Mouse (Mus musculus): ENCODE data around the gene Cd44. TPM values are rescaled to one million over a fixed set of nuclear protein-coding genes. Genes with fewer than 3 reads are reported as not detected.

The Cd44 gene
- polyA plus RNA-seq, 1 experiment from 2014 or later = 4.1 TPM

GRCm38 (mm10) chr2:102872436-102872835, 29.0 kb downstream of the Cd44 start:
- no peak for DNase-seq (ENCODE audit: low spot score)
- no peak overlapping the region for H3K27ac ChIP-seq (ENCODE audit: low read depth, low read length)
- WGBS = 85% methylated on average over 2 of the region's 2 CpGs

GRCm38 (mm10) chr2:102868444-102868843, 33.0 kb downstream of the Cd44 start:
- no peak overlapping the region for H3K27ac ChIP-seq (ENCODE audit: low read depth, low read length)
- no peaks in the 10 kb centered on the region for H3K9me3 ChIP-seq (ENCODE audit: control insufficient read depth, low read length)
- ATAC-seq (ENCODE audit: low FRiP score) (no peak), DNase-seq (ENCODE audit: low spot score) (no peak)
- no peaks in the 10 kb centered on the region for H3K4me1 ChIP-seq (replicated peaks; ENCODE audit: control insufficient read depth, insufficient read depth, low read length)
- H3K9ac ChIP-seq (ENCODE audit: low read depth, low read length) = no peak overlapping the region
- no peaks in the 10 kb centered on the region for H3K36me3 ChIP-seq (ENCODE audit: control insufficient read depth, insufficient read depth, low read length)
- no peaks in the 10 kb centered on the region for H3K27me3 ChIP-seq (ENCODE audit: control insufficient read depth, insufficient read depth, low read length)
- 79% methylated on average over 2 of the region's 2 CpGs for WGBS
- no peak overlapping the region for H3K4me2 ChIP-seq (replicated peaks; ENCODE audit: low read depth, low read length)
- H3K4me3 ChIP-seq (ENCODE audit: low read depth, low read length) = no peak overlapping the region

More at GRCm38 (mm10) chr2:102872436-102872835, 29.0 kb downstream of the Cd44 start:
- Histone ChIP-seq H3K36me3 (ENCODE audit: control insufficient read depth, insufficient read depth, low read length) (no peaks in the 10 kb centered on the region), H3K4me1 (replicated peaks; ENCODE audit: control insufficient read depth, insufficient read depth, low read length) (no peaks in the 10 kb centered on the region), H3K4me2 (replicated peaks; ENCODE audit: low read depth, low read length) (no peak overlapping the region), H3K9ac (ENCODE audit: low read depth, low read length) (no peak overlapping the region), H3K27me3 (ENCODE audit: control insufficient read depth, insufficient read depth, low read length) (no peaks in the 10 kb centered on the region), H3K4me3 (ENCODE audit: low read depth, low read length) (no peak overlapping the region), H3K9me3 (ENCODE audit: control insufficient read depth, low read length) (no peaks in the 10 kb centered on the region)
- no peak for ATAC-seq (ENCODE audit: low FRiP score)

- no peak for ATAC-seq (ENCODE audit: low FRiP score)
- no peaks in the 10 kb centered on the region for H3K27me3 ChIP-seq (ENCODE audit: control insufficient read depth, insufficient read depth, low read length)
- H3K4me1 ChIP-seq (replicated peaks; ENCODE audit: control insufficient read depth, insufficient read depth, low read length) = no peaks in the 10 kb centered on the region
- H3K36me3 ChIP-seq (ENCODE audit: control insufficient read depth, insufficient read depth, low read length) = no peaks in the 10 kb centered on the region
- H3K4me2 ChIP-seq (replicated peaks; ENCODE audit: low read depth, low read length) = no peak overlapping the region
- 60% methylated on average over 6 of the region's 6 CpGs for WGBS
- H3K9ac ChIP-seq (ENCODE audit: low read depth, low read length) = no peak overlapping the region
- no peak overlapping the region for H3K4me3 ChIP-seq (ENCODE audit: low read depth, low read length)
- no peak for DNase-seq (ENCODE audit: low spot score)
- H3K9me3 ChIP-seq (ENCODE audit: control insufficient read depth, low read length) = no peaks in the 10 kb centered on the region
- no peak overlapping the region for H3K27ac ChIP-seq (ENCODE audit: low read depth, low read length)
Observed at GRCm38 (mm10) chr2:102867396-102868088, 33.9 kb downstream of the Cd44 start.

- H3K4me1 ChIP-seq (replicated peaks; ENCODE audit: control insufficient read depth, insufficient read depth, low read length) = no peaks in the 10 kb centered on the region
- H3K9me3 ChIP-seq (ENCODE audit: control insufficient read depth, low read length) = no peaks in the 10 kb centered on the region
- no peak overlapping the region for H3K4me3 ChIP-seq (ENCODE audit: low read depth, low read length)
- no peak overlapping the region for H3K27ac ChIP-seq (ENCODE audit: low read depth, low read length)
- WGBS = 67% methylated on average over 1 of the region's 1 CpGs
- ATAC-seq (ENCODE audit: low FRiP score) (no peak), DNase-seq (ENCODE audit: low spot score) (no peak)
- H3K27me3 ChIP-seq (ENCODE audit: control insufficient read depth, insufficient read depth, low read length) = no peaks in the 10 kb centered on the region
- H3K4me2 ChIP-seq (replicated peaks; ENCODE audit: low read depth, low read length) = no peak overlapping the region
- no peak overlapping the region for H3K9ac ChIP-seq (ENCODE audit: low read depth, low read length)
- H3K36me3 ChIP-seq (ENCODE audit: control insufficient read depth, insufficient read depth, low read length) = no peaks in the 10 kb centered on the region
Observed at GRCm38 (mm10) chr2:102866594-102866993, 34.9 kb downstream of the Cd44 start.

- no peak overlapping the region for H3K9ac ChIP-seq (ENCODE audit: low read depth, low read length)
- WGBS = 91% methylated on average over 8 of the region's 8 CpGs
- H3K9me3 ChIP-seq (ENCODE audit: control insufficient read depth, low read length) = no peaks in the 10 kb centered on the region
- no peaks in the 10 kb centered on the region for H3K36me3 ChIP-seq (ENCODE audit: control insufficient read depth, insufficient read depth, low read length)
- H3K27ac ChIP-seq (ENCODE audit: low read depth, low read length) = no peak overlapping the region
- H3K4me1 ChIP-seq (replicated peaks; ENCODE audit: control insufficient read depth, insufficient read depth, low read length) = no peaks in the 10 kb centered on the region
- ATAC-seq (ENCODE audit: low FRiP score) (no peak), DNase-seq (ENCODE audit: low spot score) (no peak)
- no peak overlapping the region for H3K4me2 ChIP-seq (replicated peaks; ENCODE audit: low read depth, low read length)
- no peak overlapping the region for H3K4me3 ChIP-seq (ENCODE audit: low read depth, low read length)
- no peaks in the 10 kb centered on the region for H3K27me3 ChIP-seq (ENCODE audit: control insufficient read depth, insufficient read depth, low read length)
Observed at GRCm38 (mm10) chr2:102865354-102865752, 36.1 kb downstream of the Cd44 start.

GRCm38 (mm10) chr2:102864695-102865353, 36.6 kb downstream of the Cd44 start:
- no peak for DNase-seq (ENCODE audit: low spot score)
- no peak overlapping the region for H3K4me3 ChIP-seq (ENCODE audit: low read depth, low read length)
- H3K9me3 ChIP-seq (ENCODE audit: control insufficient read depth, low read length) = no peaks in the 10 kb centered on the region
- ATAC-seq (ENCODE audit: low FRiP score) = no peak
- WGBS = 87% methylated on average over 6 of the region's 6 CpGs
- no peak overlapping the region for H3K4me2 ChIP-seq (replicated peaks; ENCODE audit: low read depth, low read length)
- H3K27me3 ChIP-seq (ENCODE audit: control insufficient read depth, insufficient read depth, low read length) = no peaks in the 10 kb centered on the region
- no peak overlapping the region for H3K9ac ChIP-seq (ENCODE audit: low read depth, low read length)
- H3K36me3 ChIP-seq (ENCODE audit: control insufficient read depth, insufficient read depth, low read length) = no peaks in the 10 kb centered on the region
- no peak overlapping the region for H3K27ac ChIP-seq (ENCODE audit: low read depth, low read length)
- no peaks in the 10 kb centered on the region for H3K4me1 ChIP-seq (replicated peaks; ENCODE audit: control insufficient read depth, insufficient read depth, low read length)

GRCm38 (mm10) chr2:102864036-102864435, 37.4 kb downstream of the Cd44 start:
- Histone ChIP-seq H3K27me3 (ENCODE audit: control insufficient read depth, insufficient read depth, low read length) (no peaks in the 10 kb centered on the region), H3K9me3 (ENCODE audit: control insufficient read depth, low read length) (no peaks in the 10 kb centered on the region), H3K36me3 (ENCODE audit: control insufficient read depth, insufficient read depth, low read length) (no peaks in the 10 kb centered on the region), H3K9ac (ENCODE audit: low read depth, low read length) (no peak overlapping the region), H3K4me3 (ENCODE audit: low read depth, low read length) (no peak overlapping the region), H3K27ac (ENCODE audit: low read depth, low read length) (no peak overlapping the region), H3K4me1 (replicated peaks; ENCODE audit: control insufficient read depth, insufficient read depth, low read length) (no peaks in the 10 kb centered on the region), H3K4me2 (replicated peaks; ENCODE audit: low read depth, low read length) (no peak overlapping the region)
- DNase-seq (ENCODE audit: low spot score) (no peak), ATAC-seq (ENCODE audit: low FRiP score) (no peak)
- 91% methylated on average over 4 of the region's 4 CpGs for WGBS

GRCm38 (mm10) chr2:102863583-102863982, 37.9 kb downstream of the Cd44 start:
- Histone ChIP-seq H3K4me2 (replicated peaks; ENCODE audit: low read depth, low read length) (no peak overlapping the region), H3K36me3 (ENCODE audit: control insufficient read depth, insufficient read depth, low read length) (no peaks in the 10 kb centered on the region), H3K4me3 (ENCODE audit: low read depth, low read length) (no peak overlapping the region), H3K4me1 (replicated peaks; ENCODE audit: control insufficient read depth, insufficient read depth, low read length) (no peaks in the 10 kb centered on the region), H3K9ac (ENCODE audit: low read depth, low read length) (no peak overlapping the region), H3K27me3 (ENCODE audit: control insufficient read depth, insufficient read depth, low read length) (no peaks in the 10 kb centered on the region), H3K27ac (ENCODE audit: low read depth, low read length) (no peak overlapping the region), H3K9me3 (ENCODE audit: control insufficient read depth, low read length) (no peaks in the 10 kb centered on the region)
- no peak for ATAC-seq (ENCODE audit: low FRiP score)
- no peak for DNase-seq (ENCODE audit: low spot score)
- WGBS = 94% methylated on average over 2 of the region's 2 CpGs

- Histone ChIP-seq H3K27ac (ENCODE audit: low read depth, low read length) (no peak overlapping the region), H3K4me2 (replicated peaks; ENCODE audit: low read depth, low read length) (no peak overlapping the region), H3K27me3 (ENCODE audit: control insufficient read depth, insufficient read depth, low read length) (no peaks in the 10 kb centered on the region), H3K9ac (ENCODE audit: low read depth, low read length) (no peak overlapping the region), H3K4me3 (ENCODE audit: low read depth, low read length) (no peak overlapping the region), H3K4me1 (replicated peaks; ENCODE audit: control insufficient read depth, insufficient read depth, low read length) (no peaks in the 10 kb centered on the region), H3K9me3 (ENCODE audit: control insufficient read depth, low read length) (no peaks in the 10 kb centered on the region), H3K36me3 (ENCODE audit: control insufficient read depth, insufficient read depth, low read length) (no peaks in the 10 kb centered on the region)
- DNase-seq (ENCODE audit: low spot score) (no peak), ATAC-seq (ENCODE audit: low FRiP score) (no peak)
- 84% methylated on average over 7 of the region's 7 CpGs for WGBS
Observed at GRCm38 (mm10) chr2:102862706-102863105, 38.8 kb downstream of the Cd44 start.
